Mouse (Mus musculus) stomach, postnatal 0 days (tissue): ENCODE results near the gene Caprin1.

Experiments
- CTCF ChIP-seq: IDR thresholded peaks from 2 replicates; pipeline ENCODE4 v1.5.1; 2016; ENCODE audit warnings: antibody characterized with exemption, low read depth, mild to moderate bottlenecking, moderate library complexity
- EP300 ChIP-seq: optimal IDR thresholded peaks from 2 replicates; pipeline ENCODE3; 2016; ENCODE audit warnings: antibody characterized with exemption

GRCm38 (mm10) chr2:103832899-103833298 lies 35.5 kb upstream of the Caprin1 start:
- no peak for TF ChIP-seq CTCF
- TF ChIP-seq EP300: no peak
